Mouse (Mus musculus) T-helper 1 cell (primary cell): ENCODE measurements at regions not wholly inside any gene's neighbourhood (a gene's known extent, or its start where the extent isn't known, plus 50 kb on each side); places are given as distances from the start of the nearest gene placed in this dataset.

Source experiments
- in situ Hi-C: fragments of 300-600 bp; cut with MboI, MseI; formaldehyde crosslinking; loops from one replicate; pipeline ENCODE4 v1.15.1; 2025; ENCODE audit warnings: high pct_unique_total_duplicates

- in situ Hi-C loops = no loop called here
These were observed 108.7 kb upstream of the Stk26 start for GRCm38 (mm10) chrX:50731918-50732680.

- in situ Hi-C loops = loop anchor here (25.0 kb wide), 1 partner anchor 1341 kb away; no protein-coding TSS in a partner anchor
These were observed 87.4 kb upstream of the Stk26 start for GRCm38 (mm10) chrX:50753459-50753858.
